Mouse (Mus musculus) midbrain, embryonic 11.5 days (tissue): Measurements from ENCODE around the gene Cdk5rap2. TPM values are rescaled to one million over a fixed set of nuclear protein-coding genes. Genes with fewer than 3 reads are reported as not detected.

Experiments used
- ATAC-seq: fragments of 200-750 bp; cut with Nextera tagmentation; 2 replicates; pipeline ENCODE4 v1.8.0; 2017; ENCODE audit warnings: moderate TSS enrichment, moderate library complexity; ENCODE audit not compliant: low FRiP score
- DNase-seq: peaks from one replicate; pipeline ENCODE4 v3.0.0; 2015; ENCODE audit warnings: low spot score; ENCODE audit errors: missing footprints
- H3K27ac ChIP-seq: fragments of 300-500 bp; sonication (generic); 2 replicates; pipeline ENCODE4 v1.5.1; 2014; ENCODE audit warnings: low read depth, low read length
- H3K27me3 ChIP-seq: fragments of 300-500 bp; sonication (generic); 2 replicates; pipeline ENCODE4 v1.6.1; 2014; ENCODE audit warnings: mild to moderate bottlenecking, low read length, moderate library complexity, mixed read lengths; ENCODE audit not compliant: control insufficient read depth, insufficient read depth
- H3K36me3 ChIP-seq: fragments of 300-500 bp; sonication (generic); 2 replicates; pipeline ENCODE4 v1.6.1; 2014; ENCODE audit warnings: mild to moderate bottlenecking, low read length, moderate library complexity, mixed read lengths; ENCODE audit not compliant: control insufficient read depth, insufficient read depth
- H3K4me1 ChIP-seq: fragments of 300-500 bp; sonication (generic); 2 replicates; pipeline ENCODE4 v1.6.1; 2014; ENCODE audit warnings: low read length; ENCODE audit not compliant: control insufficient read depth, insufficient read depth
- H3K4me2 ChIP-seq: fragments of 300-500 bp; sonication (generic); 2 replicates; pipeline ENCODE4 v1.6.1; 2014; ENCODE audit warnings: mild to moderate bottlenecking, moderate library complexity
- H3K4me3 ChIP-seq: fragments of 300-500 bp; sonication (generic); 2 replicates; pipeline ENCODE4 v1.5.1; 2014; ENCODE audit warnings: low read depth, low read length
- H3K9ac ChIP-seq: fragments of 300-500 bp; sonication (generic); 2 replicates; pipeline ENCODE4 v1.6.1; 2014; ENCODE audit warnings: low read length
- H3K9me3 ChIP-seq: fragments of 300-500 bp; sonication (generic); 2 replicates; pipeline ENCODE4 v1.6.1; 2016; ENCODE audit warnings: low read length; ENCODE audit not compliant: control insufficient read depth
- WGBS: fragments of 180-500 bp; shearing (Covaris S2); extraction: QIAGEN DNeasy Blood & Tissue Kit; methylation state at CpG from one replicate; pipeline ENCODE4 v1.1.7; 2014; 5-methylcytosine and 5-hydroxymethylcytosine counted together
- polyA plus RNA-seq: library from polyadenylated mRNA; unstranded; fragments of >200 nt; fragmentation: Nextera tagmentation; extraction: Ambion mirVana; gene quantifications from 2 replicates; pipeline ENCODE4 v1.2.1, GENCODE M21; 2014

The Cdk5rap2 gene
- 18.7 and 19.1 TPM in 2 replicates for polyA plus RNA-seq

GRCm38 (mm10) chr4:70409994-70410721, at the start of gene Cdk5rap2:
Gene Cdk5rap2, minus strand, starts transcription at chr4:70410443.
- ATAC-seq, result peak; percentile 97
- WGBS, result under 1% methylated on average over 55 of the region's 55 CpGs
- H3K27ac ChIP-seq, result peak within 1 kb of the TSS; percentile 71
- H3K4me1 ChIP-seq, result peaks cover 15% of the 10 kb centered on the region
- H3K36me3 ChIP-seq, result no peaks in the 10 kb centered on the region
- no peaks in the 10 kb centered on the region for H3K9me3 ChIP-seq
- H3K27me3 ChIP-seq, result no peaks in the 10 kb centered on the region
- peak within 1 kb of the TSS; percentile 66 for H3K4me3 ChIP-seq
- peak; percentile 98 for DNase-seq
- H3K9ac ChIP-seq, result peak within 1 kb of the TSS; percentile 76
- H3K4me2 ChIP-seq, result peak within 1 kb of the TSS; percentile 50

DNA sequence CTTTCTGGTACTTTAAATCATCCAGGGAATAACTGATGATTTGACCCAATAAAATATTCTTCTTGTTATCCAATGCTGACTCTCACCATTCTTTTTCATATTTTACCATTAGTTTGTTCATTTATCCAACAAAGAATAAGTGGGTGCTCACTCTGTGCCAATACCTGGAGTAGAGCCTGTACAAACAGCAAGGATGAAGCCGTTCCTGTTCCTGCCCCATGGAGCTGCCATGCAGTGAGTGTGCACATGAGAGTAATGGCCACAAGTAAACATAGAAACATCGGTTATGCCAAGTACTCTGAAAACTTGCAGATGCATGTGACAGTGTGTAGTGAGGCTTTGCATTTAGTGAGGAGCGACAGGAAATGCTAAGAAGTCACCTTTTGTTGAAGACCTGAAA, 41.9 kb upstream of the Cdk5rap2 start:
- Histone ChIP-seq H3K4me3 (no peak overlapping the region), H3K9ac (no peak overlapping the region), H3K4me2 (no peak overlapping the region), H3K27me3 (no peaks in the 10 kb centered on the region), H3K9me3 (no peaks in the 10 kb centered on the region), H3K36me3 (no peaks in the 10 kb centered on the region), H3K4me1 (no peaks in the 10 kb centered on the region), H3K27ac (no peak overlapping the region)
- ATAC-seq (0 out of 2 replicates have a peak, but pooled peaks have one; percentile 40), DNase-seq (no peak)
- 87% methylated on average over 3 of the region's 3 CpGs for WGBS

GRCm38 (mm10) chr4:70451750-70452149, 41.5 kb upstream of the Cdk5rap2 start:
- DNase-seq, result peak; percentile 92
- H3K27ac ChIP-seq, result no peak overlapping the region
- no peaks in the 10 kb centered on the region for H3K4me1 ChIP-seq
- no peaks in the 10 kb centered on the region for H3K27me3 ChIP-seq
- no peak overlapping the region for H3K9ac ChIP-seq
- H3K9me3 ChIP-seq, result no peaks in the 10 kb centered on the region
- 1% methylated on average over 2 of the region's 2 CpGs for WGBS
- H3K4me2 ChIP-seq, result no peak overlapping the region
- no peak for ATAC-seq
- no peaks in the 10 kb centered on the region for H3K36me3 ChIP-seq
- no peak overlapping the region for H3K4me3 ChIP-seq

DNA sequence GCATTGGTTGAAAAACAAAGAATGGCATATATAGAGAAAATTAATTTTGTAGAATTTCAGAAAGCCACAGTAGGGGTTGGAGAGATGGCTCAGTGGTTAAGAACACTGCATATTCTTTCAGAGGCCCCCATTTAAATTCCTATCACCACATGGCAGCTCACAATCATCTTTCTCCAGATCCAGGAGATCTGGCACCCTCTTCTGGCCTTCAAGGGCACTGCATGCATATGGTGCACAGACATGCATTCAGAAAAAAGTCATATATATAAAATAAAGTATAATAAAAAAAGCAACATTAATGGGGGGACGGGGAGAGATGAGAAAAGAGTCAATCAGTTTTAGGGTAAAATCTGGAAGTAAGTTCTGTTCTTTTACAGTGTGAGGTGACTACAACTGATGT, 39.4 kb upstream of the Cdk5rap2 start:
- Histone ChIP-seq H3K4me2 (no peak overlapping the region), H3K9ac (no peak overlapping the region), H3K27ac (no peak overlapping the region), H3K4me1 (no peaks in the 10 kb centered on the region), H3K27me3 (no peaks in the 10 kb centered on the region), H3K36me3 (no peaks in the 10 kb centered on the region), H3K4me3 (no peak overlapping the region), H3K9me3 (no peaks in the 10 kb centered on the region)
- ATAC-seq (no peak), DNase-seq (no peak)
- 80% methylated on average over 1 of the region's 1 CpGs for WGBS

DNA sequence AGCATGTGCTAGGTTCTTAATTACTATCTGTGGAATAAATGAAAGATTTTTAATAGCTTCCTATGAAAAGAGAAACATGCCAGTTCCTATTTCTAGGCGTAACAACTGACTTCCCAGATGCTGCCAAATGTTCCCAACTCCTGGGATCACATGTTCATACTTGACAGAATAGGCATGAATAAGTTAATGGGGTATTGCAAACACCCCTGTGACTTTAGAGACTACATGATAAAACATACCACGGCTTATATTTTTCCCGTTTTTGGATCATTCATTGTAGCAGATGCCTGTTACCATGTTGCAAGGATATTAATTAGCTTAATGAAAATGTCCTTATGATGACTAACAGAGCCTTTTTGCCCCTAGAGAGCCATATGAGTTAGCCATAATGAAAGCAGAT, 36.5 kb upstream of the Cdk5rap2 start:
- no peaks in the 10 kb centered on the region for H3K9me3 ChIP-seq
- no peaks in the 10 kb centered on the region for H3K36me3 ChIP-seq
- no peak overlapping the region for H3K4me3 ChIP-seq
- no peak for DNase-seq
- no peak overlapping the region for H3K9ac ChIP-seq
- no peak overlapping the region for H3K4me2 ChIP-seq
- ATAC-seq, result no peak
- no peaks in the 10 kb centered on the region for H3K4me1 ChIP-seq
- WGBS, result 95% methylated on average over 3 of the region's 3 CpGs
- no peaks in the 10 kb centered on the region for H3K27me3 ChIP-seq
- no peak overlapping the region for H3K27ac ChIP-seq

DNA sequence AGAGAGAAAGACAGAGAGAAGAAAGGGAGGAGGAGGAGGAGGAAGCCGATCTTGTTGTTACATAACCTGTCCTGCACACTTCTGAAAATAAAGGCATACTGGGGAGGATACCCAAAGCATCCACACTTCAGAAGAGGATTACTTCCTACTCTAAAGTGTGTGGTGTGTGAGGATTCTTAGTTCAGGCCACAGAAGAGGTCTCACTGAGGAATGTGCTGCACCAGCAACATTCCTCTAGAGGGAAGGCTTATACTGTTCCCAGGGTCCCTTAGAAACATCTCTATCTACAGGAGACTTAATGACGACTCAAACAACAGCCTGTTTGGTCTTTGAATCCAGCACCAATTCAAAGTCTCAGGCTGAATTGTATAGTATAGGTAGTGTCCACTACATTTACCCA, 10.0 kb upstream of the Cdk5rap2 start:
- Histone ChIP-seq H3K9ac (no peak overlapping the region), H3K27me3 (no peaks in the 10 kb centered on the region), H3K36me3 (no peaks in the 10 kb centered on the region), H3K9me3 (no peaks in the 10 kb centered on the region), H3K4me3 (no peak overlapping the region), H3K27ac (no peak overlapping the region), H3K4me1 (no peaks in the 10 kb centered on the region), H3K4me2 (no peak overlapping the region)
- ATAC-seq (no peak), DNase-seq (no peak)
- 55% methylated on average over 2 of the region's 2 CpGs for WGBS

DNA sequence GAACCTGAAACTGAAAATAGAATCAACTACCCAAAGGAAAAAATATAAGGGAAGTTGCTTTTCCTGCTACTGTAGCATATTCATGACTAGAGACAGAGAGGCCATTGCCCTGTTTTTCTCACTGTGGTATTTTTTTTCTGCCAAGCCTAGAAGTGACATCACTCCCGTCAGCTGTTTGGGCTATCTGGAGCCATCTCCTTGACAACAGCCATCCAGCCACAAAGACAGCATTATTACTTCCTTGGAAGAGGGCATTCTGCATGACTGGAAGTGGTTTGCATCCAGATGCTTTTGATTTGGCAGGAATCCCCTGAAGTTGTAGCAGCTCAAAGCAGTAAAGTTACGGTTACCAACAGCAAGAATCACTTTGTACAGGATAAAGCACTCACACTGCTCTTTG, 1.9 kb upstream of the Cdk5rap2 start:
- DNase-seq, result no peak
- ATAC-seq, result peak; percentile 22
- Histone ChIP-seq H3K36me3 (no peaks in the 10 kb centered on the region), H3K4me1 (peaks cover 13% of the 10 kb centered on the region), H3K9ac (no peak overlapping the region), H3K4me3 (no peak overlapping the region), H3K27ac (peak overlapping the region; percentile 36; the same call in 1 of the 2 replicates), H3K4me2 (no peak overlapping the region), H3K9me3 (no peaks in the 10 kb centered on the region), H3K27me3 (no peaks in the 10 kb centered on the region)
- 25% methylated on average over 2 of the region's 2 CpGs for WGBS

DNA sequence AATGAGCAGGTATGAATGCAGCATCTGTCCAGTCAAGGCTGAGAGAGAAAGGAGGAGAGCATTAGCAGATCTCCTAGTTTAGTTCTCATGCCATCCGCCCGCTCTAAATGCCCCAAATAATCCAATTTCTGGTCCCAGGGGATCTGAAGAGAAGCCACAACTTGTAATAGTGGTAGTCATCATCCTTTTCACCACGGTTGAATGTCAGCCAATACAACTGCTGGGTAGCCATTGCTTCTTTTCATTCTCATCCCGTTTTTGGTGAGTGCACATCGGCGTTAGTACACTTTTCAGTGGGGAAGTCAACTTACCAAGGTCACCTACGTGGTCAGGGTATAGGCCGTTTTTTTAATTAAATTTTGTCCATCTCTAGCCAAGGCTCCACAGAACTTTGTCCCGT, 787 bp downstream of the Cdk5rap2 start:
- H3K27ac ChIP-seq, result no peak overlapping the region
- DNase-seq (peak; percentile 88), ATAC-seq (no peak)
- peak overlapping the region; percentile 66 for H3K4me3 ChIP-seq
- H3K27me3 ChIP-seq, result no peaks in the 10 kb centered on the region
- no peaks in the 10 kb centered on the region for H3K36me3 ChIP-seq
- no peaks in the 10 kb centered on the region for H3K9me3 ChIP-seq
- peak overlapping the region; percentile 50 for H3K4me2 ChIP-seq
- peaks cover 15% of the 10 kb centered on the region for H3K4me1 ChIP-seq
- H3K9ac ChIP-seq, result peak overlapping the region; percentile 76
- 17% methylated on average over 9 of the region's 9 CpGs for WGBS

- H3K4me1 ChIP-seq, result peaks cover 2% of the 10 kb centered on the region; the same call in 1 of the 2 replicates
- ATAC-seq (peak; percentile 72; the same call in 1 of the 2 replicates), DNase-seq (no peak)
- no peak overlapping the region for H3K27ac ChIP-seq
- no peak overlapping the region for H3K4me3 ChIP-seq
- no peak overlapping the region for H3K9ac ChIP-seq
- no peaks in the 10 kb centered on the region for H3K27me3 ChIP-seq
- no peaks in the 10 kb centered on the region for H3K9me3 ChIP-seq
- H3K36me3 ChIP-seq, result peaks cover 12% of the 10 kb centered on the region; the same call in 1 of the 2 replicates
- 61% methylated on average over 9 of the region's 9 CpGs for WGBS
- H3K4me2 ChIP-seq, result no peak overlapping the region
These were observed 8.0 kb downstream of the Cdk5rap2 start for GRCm38 (mm10) chr4:70402109-70402819.
